Mouse (Mus musculus) c-Kit-positive CD71-negative TER-119-negative erythroid progenitor cells, embryonic 14.5 days (primary cell): ENCODE measurements around the gene Sel1l3.

Experiments used
- DNase-seq: peaks from one replicate; pipeline ENCODE4 v3.0.0-alpha.2; 2013; ENCODE audit warnings: low read depth

Gene Sel1l3

GRCm38 (mm10) chr5:53087452-53087851 lies 126.3 kb downstream of the Sel1l3 start:
- DNase-seq: no peak

- no peak for DNase-seq
Observed at GRCm38 (mm10) chr5:53078453-53078852, 135.3 kb downstream of the Sel1l3 start.

- no peak for DNase-seq
Observed at GRCm38 (mm10) chr5:53074553-53074952, 139.2 kb downstream of the Sel1l3 start.

GRCm38 (mm10) chr5:53061532-53062130 lies 152.1 kb downstream of the Sel1l3 start:
- DNase-seq: no peak
